Comparison of ENCODE assay signal across 25 mouse cellular contexts in genomic region chr7:45733477-45733876, GRCm38 (mm10). TPM values are rescaled to one million over a fixed set of nuclear protein-coding genes. Genes with fewer than 3 reads are reported as not detected.
DNase-seq lines count a peak whose midpoint lies in the region; ATAC-seq lines count a peak whose summit lies in the region.
"Had no signal": no experiment of that assay in that cellular context is flagged by ENCODE, and none has a peak within 500 bp of the region (broad histone marks: within the 10 kb centered on the region; RNA-seq: fewer than 3 reads in every experiment).

No protein-coding gene starts in this region.

- no peak for DNase-seq in neural tube, embryonic 10.5 days (ENCODE audit: extremely low spot score, low spot score)
- DNase-seq in thymus, postnatal 36 days, result peak; percentile 80 to 87
- no peak for DNase-seq in right cerebral cortex, postnatal 4 days
- no peak for DNase-seq in gastrocnemius, postnatal 10 days
- DNase-seq: B cell, adult 2 months; cerebellum, postnatal 14 days; heart, adult 2 months; heart, postnatal 10 days; kidney, adult 2 months; kidney, postnatal 36 days; layer of hippocampus, adult 9-11 months; liver, embryonic 13.5 days; right cerebral cortex, postnatal 25 days had no signal

- ATAC-seq in neural tube, embryonic 12.5 days (ENCODE audit: low FRiP score, low read depth), result no peak
- ATAC-seq in common myeloid progenitor, adult 5-6 weeks (replicated peaks; ENCODE audit: low read depth, poor library complexity, severe bottlenecking), result 0 out of 2 replicates have a peak, but pooled peaks have one; percentile 12
- peak; percentile 25; the same call in 1 of the 2 replicates for ATAC-seq in neutrophil, adult 5-6 weeks (ENCODE audit: extremely low read depth, insufficient number of reproducible peaks, low FRiP score, poor library complexity, severe bottlenecking)
- no peak for ATAC-seq in hindbrain, embryonic 13.5 days (ENCODE audit: low FRiP score)
- ATAC-seq: forebrain, embryonic 13.5 days; midbrain, embryonic 16.5 days had no signal

- H3K4me2 ChIP-seq in neural tube, embryonic 12.5 days (replicated peaks), result no peak overlapping the region
- H3K4me2 ChIP-seq in hindbrain, embryonic 13.5 days, result no peak overlapping the region
- H3K4me2 ChIP-seq: forebrain, embryonic 13.5 days; hindbrain, embryonic 15.5 days; limb, embryonic 12.5 days; liver, embryonic 13.5 days; neural tube, embryonic 13.5 days had no signal

- H3K9me3 ChIP-seq in neural tube, embryonic 12.5 days, result no peaks in the 10 kb centered on the region
- no peaks in the 10 kb centered on the region for H3K9me3 ChIP-seq in hindbrain, embryonic 13.5 days
- H3K9me3 ChIP-seq: forebrain, embryonic 13.5 days; G1E; hindbrain, embryonic 15.5 days; limb, embryonic 12.5 days; liver, embryonic 13.5 days; neural tube, embryonic 13.5 days had no signal

- H3K4me1 ChIP-seq in neural tube, embryonic 12.5 days, result 0 out of 2 replicates have a peak, but pooled peaks cover 5% of the 10 kb centered on the region
- peaks cover 8% of the 10 kb centered on the region; the same call in 1 of the 2 replicates for H3K4me1 ChIP-seq in hindbrain, embryonic 13.5 days (replicated peaks)

- WGBS in neural tube, embryonic 12.5 days, result 85% methylated on average over 5 of the region's 5 CpGs
- WGBS in hindbrain, embryonic 13.5 days, result 84% methylated on average over 5 of the region's 5 CpGs

- peaks cover 8% of the 10 kb centered on the region; the same call in 1 of the 2 replicates for H3K36me3 ChIP-seq in neural tube, embryonic 12.5 days
- peaks cover 12% of the 10 kb centered on the region for H3K36me3 ChIP-seq in hindbrain, embryonic 13.5 days
- H3K36me3 ChIP-seq: hindbrain, embryonic 15.5 days had no signal

- no peak overlapping the region for H3K27ac ChIP-seq in neural tube, embryonic 12.5 days
- H3K27ac ChIP-seq in hindbrain, embryonic 13.5 days, result no peak overlapping the region
- H3K27ac ChIP-seq: forebrain, embryonic 13.5 days; heart, adult 2 months; hindbrain, embryonic 15.5 days; limb, embryonic 12.5 days; liver, embryonic 13.5 days; neural tube, embryonic 13.5 days had no signal

- 0 out of 2 replicates have a peak overlapping the region, but pooled peaks have one; percentile 4 for H3K9ac ChIP-seq in neural tube, embryonic 12.5 days
- no peak overlapping the region for H3K9ac ChIP-seq in hindbrain, embryonic 13.5 days
- H3K9ac ChIP-seq: forebrain, embryonic 13.5 days; hindbrain, embryonic 15.5 days; limb, embryonic 12.5 days; liver, embryonic 13.5 days; neural tube, embryonic 13.5 days had no signal

- no peak overlapping the region for H3K4me3 ChIP-seq in neural tube, embryonic 12.5 days
- H3K4me3 ChIP-seq in hindbrain, embryonic 13.5 days, result no peak overlapping the region
- H3K4me3 ChIP-seq: forebrain, embryonic 13.5 days; heart, adult 2 months; hindbrain, embryonic 15.5 days; limb, embryonic 12.5 days; liver, embryonic 13.5 days; neural tube, embryonic 13.5 days had no signal

- no peaks in the 10 kb centered on the region for H3K27me3 ChIP-seq in neural tube, embryonic 12.5 days (replicated peaks)
- H3K27me3 ChIP-seq in hindbrain, embryonic 13.5 days, result no peaks in the 10 kb centered on the region
- H3K27me3 ChIP-seq: forebrain, embryonic 13.5 days; hindbrain, embryonic 15.5 days; limb, embryonic 12.5 days; liver, embryonic 13.5 days; neural tube, embryonic 13.5 days had no signal

RNA-seq across cellular contexts. Expression of gene Spaca4, which starts 7.9 kb away (rescaled TPM):
- not detected in 2 replicates for polyA plus RNA-seq in neural tube, embryonic 12.5 days (2016; fragmentation: Nextera tagmentation; extraction: Ambion mirVana)
- total RNA-seq in common myeloid progenitor, adult 5-6 weeks (2017), result not detected in 2 replicates
- total RNA-seq in neutrophil, adult 5-6 weeks (2017), result not detected in 2 replicates
- total RNA-seq in gastrocnemius, postnatal 10 days (2021), result not detected
- polyA plus RNA-seq in hindbrain, embryonic 13.5 days (2015; fragmentation: Nextera tagmentation; extraction: Ambion mirVana), result not detected in 2 replicates
- total RNA-seq: adrenal gland, adult 18-20 months; G1E; heart, adult 2 months; heart, postnatal 10 days had no signal
- polyA plus RNA-seq: forebrain, embryonic 13.5 days; G1E; heart, adult 2 months; hindbrain, embryonic 15.5 days; limb, embryonic 12.5 days; liver, embryonic 13.5 days; lung, embryonic 16.5 days; midbrain, embryonic 16.5 days; neural tube, embryonic 13.5 days had no signal

RNA-seq across cellular contexts. Expression of gene Fam83e, which starts 12.5 kb away (rescaled TPM):
- polyA plus RNA-seq in neural tube, embryonic 12.5 days (2016; fragmentation: Nextera tagmentation; extraction: Ambion mirVana), result 0.94 and 1.00 TPM in 2 replicates
- 0.82 and 0.87 TPM in 2 replicates for total RNA-seq in common myeloid progenitor, adult 5-6 weeks (2017)
- total RNA-seq in neutrophil, adult 5-6 weeks (2017), result 3.0 and 3.2 TPM in 2 replicates
- under 1 TPM; 0.12 to 0.45 TPM for total RNA-seq in gastrocnemius, postnatal 10 days (2021)
- 0.48 and 0.83 TPM in 2 replicates for polyA plus RNA-seq in hindbrain, embryonic 13.5 days (2015; fragmentation: Nextera tagmentation; extraction: Ambion mirVana)

RNA-seq across cellular contexts. Expression of gene Sphk2, which starts 15.7 kb away (rescaled TPM):
- polyA plus RNA-seq in neural tube, embryonic 12.5 days (2016; fragmentation: Nextera tagmentation; extraction: Ambion mirVana), result 28.0 and 29.0 TPM in 2 replicates
- 8.2 and 9.5 TPM in 2 replicates for total RNA-seq in common myeloid progenitor, adult 5-6 weeks (2017)
- total RNA-seq in neutrophil, adult 5-6 weeks (2017), result 25.5 and 27.4 TPM in 2 replicates
- 10 to 100 TPM; 11.8 to 13.8 TPM for total RNA-seq in gastrocnemius, postnatal 10 days (2021)
- polyA plus RNA-seq in hindbrain, embryonic 13.5 days (2015; fragmentation: Nextera tagmentation; extraction: Ambion mirVana), result 24.1 and 25.0 TPM in 2 replicates

RNA-seq across cellular contexts. Expression of gene Rpl18, which starts 18.2 kb away (rescaled TPM):
- polyA plus RNA-seq in neural tube, embryonic 12.5 days (2016; fragmentation: Nextera tagmentation; extraction: Ambion mirVana), result 665 and 700 TPM in 2 replicates
- total RNA-seq in common myeloid progenitor, adult 5-6 weeks (2017), result 1,786 and 1,933 TPM in 2 replicates
- total RNA-seq in neutrophil, adult 5-6 weeks (2017), result 797 and 936 TPM in 2 replicates
- total RNA-seq in gastrocnemius, postnatal 10 days (2021), result 100 to 1,000 TPM; 793 to 822 TPM
- 626 and 633 TPM in 2 replicates for polyA plus RNA-seq in hindbrain, embryonic 13.5 days (2015; fragmentation: Nextera tagmentation; extraction: Ambion mirVana)

RNA-seq across cellular contexts. Expression of gene Dbp, which starts 28.6 kb away (rescaled TPM):
- 4.1 TPM in 2 replicates for polyA plus RNA-seq in neural tube, embryonic 12.5 days (2016; fragmentation: Nextera tagmentation; extraction: Ambion mirVana)
- 7.7 and 12.1 TPM in 2 replicates for total RNA-seq in common myeloid progenitor, adult 5-6 weeks (2017)
- total RNA-seq in neutrophil, adult 5-6 weeks (2017), result 12.1 and 18.4 TPM in 2 replicates
- 10 to 100 TPM; 35.9 to 37.9 TPM for total RNA-seq in gastrocnemius, postnatal 10 days (2021)
- 2.9 and 3.6 TPM in 2 replicates for polyA plus RNA-seq in hindbrain, embryonic 13.5 days (2015; fragmentation: Nextera tagmentation; extraction: Ambion mirVana)

Comparison
In these comparisons a context has a peak if more than half of its experiments do, and no peak if none do; other contexts are left out.
1. ATAC-seq: peak in common myeloid progenitor, adult 5-6 weeks (single experiment) and neutrophil, adult 5-6 weeks (single experiment); none in neural tube, embryonic 12.5 days (single experiment) and hindbrain, embryonic 13.5 days (single experiment).
2. DNase-seq: peak in thymus, postnatal 36 days (2 of 2); none in neural tube, embryonic 10.5 days (single experiment), right cerebral cortex, postnatal 4 days (single experiment) and gastrocnemius, postnatal 10 days (single experiment).